Mouse (Mus musculus) liver, embryonic 14.5 days (tissue): ENCODE measurements around the gene Tarbp1.

Experiments
- CTCF ChIP-seq: IDR thresholded peaks from 2 replicates; pipeline ENCODE4 v1.5.1; 2016; ENCODE audit warnings: antibody characterized with exemption, low read depth, control low read depth
- EP300 ChIP-seq: IDR thresholded peaks from 2 replicates; pipeline ENCODE4 v1.6.1; 2016; ENCODE audit warnings: antibody characterized with exemption, low read depth

DNA sequence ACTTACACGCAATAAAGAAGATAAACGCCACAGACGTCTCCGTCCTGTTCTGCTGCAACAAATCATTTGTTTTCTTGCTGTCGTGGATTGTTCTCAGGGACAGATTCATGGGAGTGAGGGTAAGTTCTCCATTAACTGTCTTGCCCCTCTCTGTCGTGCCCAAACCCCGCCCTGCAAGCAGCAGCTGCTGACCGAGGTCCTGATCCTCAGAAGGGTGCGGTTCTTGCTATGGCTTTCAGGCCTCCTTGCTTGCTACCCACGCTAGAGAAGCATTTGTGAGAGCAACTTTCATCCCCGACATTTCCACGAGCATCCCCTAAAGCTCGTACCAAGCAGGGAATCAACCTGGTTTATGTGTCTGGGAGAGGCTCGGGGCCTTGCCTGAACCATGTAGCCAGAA lies 92.6 kb downstream of the Tarbp1 start:
- TF ChIP-seq CTCF (no peak), EP300 (no peak)
